Mouse (Mus musculus): Measurements from ENCODE around the gene Zfp809. TPM values are rescaled to one million over a fixed set of nuclear protein-coding genes. Genes with fewer than 3 reads are reported as not detected.

Zfp809 gene
- polyA plus RNA-seq (2012; fragmentation: generic; extraction: Trizol) = 4.3 TPM

DNA sequence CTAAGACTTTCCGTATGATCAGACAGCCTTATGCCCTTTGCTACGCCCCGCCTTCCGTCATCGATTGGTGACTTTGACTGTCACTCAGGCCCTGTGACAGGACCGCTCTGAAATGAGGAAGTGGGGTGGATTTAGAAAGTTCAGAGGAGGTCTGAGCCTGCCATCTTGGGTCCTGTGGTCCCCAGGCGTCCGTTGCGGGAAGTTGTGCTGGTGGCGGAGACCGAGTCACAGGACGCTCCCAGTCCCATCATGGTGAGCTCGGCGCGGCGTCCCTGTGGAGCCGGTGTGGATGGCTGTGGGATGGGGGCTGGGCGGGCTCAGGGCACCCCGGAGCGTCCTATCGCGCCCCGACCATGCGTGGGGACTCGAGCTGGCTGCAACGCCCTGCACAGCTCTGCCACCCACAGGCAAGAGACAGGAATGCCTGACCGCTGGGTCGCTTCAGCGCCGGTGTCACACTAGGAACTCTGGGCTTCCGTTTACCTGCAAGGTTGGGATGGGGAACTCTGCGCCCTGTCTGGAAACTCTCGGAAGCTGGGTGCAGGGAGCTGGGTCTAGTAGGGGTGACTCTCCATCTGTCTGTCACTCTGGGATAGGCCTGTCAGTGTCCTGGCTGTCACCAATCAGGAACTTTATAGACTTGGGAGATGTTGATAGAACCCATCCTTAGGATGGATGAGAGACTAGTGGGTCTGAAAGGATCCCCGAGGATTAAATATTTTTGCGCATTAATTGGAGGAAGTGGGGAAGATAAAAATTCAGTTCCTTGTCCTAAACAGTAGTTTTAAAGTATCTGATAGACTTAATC is at the start of gene Zfp809:
TSS of gene Zfp809 (plus strand) at position 134 of the 808 bp plus-strand sequence.
- Histone ChIP-seq H3K27me3 (ENCODE audit: control insufficient read depth, insufficient read depth, insufficient read length) (no peaks in the 10 kb centered on the region), H3K4me2 (ENCODE audit: low read depth) (peak within 1 kb of the TSS; percentile 97), H3K79me2 (ENCODE audit: control insufficient read depth, insufficient read depth) (peaks cover 6% of the 10 kb centered on the region), H3K36me3 (ENCODE audit: control insufficient read depth, insufficient read depth) (no peaks in the 10 kb centered on the region), H3K4me3 (peak within 1 kb of the TSS; percentile 52), H3ac (ENCODE audit: control insufficient read depth, insufficient read length) (peak within 1 kb of the TSS; percentile 90)
- no peak for TF ChIP-seq SRF (IDR thresholded peaks at IDR 0.05; ENCODE audit: control insufficient read depth, insufficient read length, low read depth)
- TF ChIP-seq POLR2A (IDR thresholded peaks at IDR 0.05; ENCODE audit: insufficient read length, low read depth) = peak; percentile 84
- no peak for TF ChIP-seq E2F4 (IDR thresholded peaks at IDR 0.05; ENCODE audit: insufficient read depth)
- TF ChIP-seq MYOG (IDR thresholded peaks at IDR 0.05; ENCODE audit: control insufficient read depth in 1 of 3, insufficient read depth in 1 of 3, insufficient read length in 2 of 3, low read depth in 2 of 3) = peak in 1 of 3 experiments; percentile 13
- peak; percentile 56 for TF ChIP-seq USF1 (IDR thresholded peaks at IDR 0.05; ENCODE audit: low read depth)
- TF ChIP-seq TCF12 (IDR thresholded peaks at IDR 0.05; ENCODE audit: insufficient read depth, poor library complexity, severe bottlenecking) = no peak
- TF ChIP-seq TCF3 (IDR thresholded peaks at IDR 0.05; ENCODE audit: insufficient read length, low read depth) = peak; percentile 59
- TF ChIP-seq REST (IDR thresholded peaks at IDR 0.05; ENCODE audit: insufficient read depth, insufficient read length) = no peak
- TF ChIP-seq CEBPB (IDR thresholded peaks at IDR 0.05; ENCODE audit: insufficient read depth, poor library complexity, severe bottlenecking) = no peak
- TF ChIP-seq POLR2AphosphoS2 (IDR thresholded peaks at IDR 0.05; ENCODE audit: insufficient read length, low read depth) = peak; percentile 88
- TF ChIP-seq MYOD1 (IDR thresholded peaks at IDR 0.05; ENCODE audit: control insufficient read depth in 1 of 3, insufficient read length in 2 of 3, low read depth in 2 of 3) = peak in 1 of 3 experiments; percentile 10
- no peak for TF ChIP-seq MAX (IDR thresholded peaks at IDR 0.05; ENCODE audit: low read depth)

DNA sequence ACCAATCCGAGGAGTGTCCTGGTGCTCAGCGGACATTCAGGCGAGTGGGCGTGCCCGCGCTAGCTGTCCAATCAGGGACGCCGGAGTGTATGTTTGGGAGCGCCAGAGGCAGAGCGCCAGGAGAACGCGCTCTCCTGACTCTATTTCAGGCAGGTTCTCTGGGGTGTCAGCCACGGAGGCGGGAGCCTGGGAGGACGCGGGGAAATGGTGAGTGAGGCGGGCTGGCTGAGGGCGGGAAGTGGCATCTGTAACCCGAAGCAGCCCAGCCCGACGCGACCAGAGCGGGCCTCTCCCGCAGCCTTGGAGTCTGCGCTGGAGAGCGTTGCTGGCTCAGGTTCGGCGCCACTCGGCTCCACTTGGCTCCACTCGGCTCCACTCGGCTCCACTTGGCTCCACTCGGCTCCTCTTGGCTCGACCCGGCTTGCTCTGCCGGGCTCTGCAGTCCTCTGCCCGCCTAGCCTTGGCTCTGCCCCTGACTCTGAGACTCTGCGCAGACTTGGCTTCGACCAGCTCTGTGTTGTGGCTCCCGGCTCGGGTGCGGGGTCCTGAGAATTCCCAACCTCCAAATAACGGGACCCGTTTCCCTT is 37.4 kb upstream of the Zfp809 start, which contains the start of gene Zfp872:
TSS of gene Zfp872 (plus strand) at position 66 of the 587 bp plus-strand sequence.
- Histone ChIP-seq H3K4me3 (no peak within 1 kb of the TSS), H3K27me3 (ENCODE audit: control insufficient read depth, insufficient read depth, insufficient read length) (peaks cover 6% of the 10 kb centered on the region), H3K79me2 (ENCODE audit: control insufficient read depth, insufficient read depth) (no peaks in the 10 kb centered on the region), H3K4me2 (ENCODE audit: low read depth) (no peak within 1 kb of the TSS), H3ac (ENCODE audit: control insufficient read depth, insufficient read length) (no peak within 1 kb of the TSS), H3K36me3 (ENCODE audit: control insufficient read depth, insufficient read depth) (no peaks in the 10 kb centered on the region)
- no peak for TF ChIP-seq TCF12 (IDR thresholded peaks at IDR 0.05; ENCODE audit: insufficient read depth, poor library complexity, severe bottlenecking)
- TF ChIP-seq MYOD1 (IDR thresholded peaks at IDR 0.05; ENCODE audit: control insufficient read depth in 1 of 3, insufficient read length in 2 of 3, low read depth in 2 of 3) = no peak
- TF ChIP-seq USF1 (IDR thresholded peaks at IDR 0.05; ENCODE audit: low read depth) = no peak
- no peak for TF ChIP-seq TCF3 (IDR thresholded peaks at IDR 0.05; ENCODE audit: insufficient read length, low read depth)
- TF ChIP-seq SRF (IDR thresholded peaks at IDR 0.05; ENCODE audit: control insufficient read depth, insufficient read length, low read depth) = no peak
- TF ChIP-seq POLR2AphosphoS2 (IDR thresholded peaks at IDR 0.05; ENCODE audit: insufficient read length, low read depth) = no peak
- TF ChIP-seq REST (IDR thresholded peaks at IDR 0.05; ENCODE audit: insufficient read depth, insufficient read length) = no peak
- TF ChIP-seq MYOG (IDR thresholded peaks at IDR 0.05; ENCODE audit: control insufficient read depth in 1 of 3, insufficient read depth in 1 of 3, insufficient read length in 2 of 3, low read depth in 2 of 3) = no peak
- no peak for TF ChIP-seq POLR2A (IDR thresholded peaks at IDR 0.05; ENCODE audit: insufficient read length, low read depth)
- no peak for TF ChIP-seq CEBPB (IDR thresholded peaks at IDR 0.05; ENCODE audit: insufficient read depth, poor library complexity, severe bottlenecking)

DNA sequence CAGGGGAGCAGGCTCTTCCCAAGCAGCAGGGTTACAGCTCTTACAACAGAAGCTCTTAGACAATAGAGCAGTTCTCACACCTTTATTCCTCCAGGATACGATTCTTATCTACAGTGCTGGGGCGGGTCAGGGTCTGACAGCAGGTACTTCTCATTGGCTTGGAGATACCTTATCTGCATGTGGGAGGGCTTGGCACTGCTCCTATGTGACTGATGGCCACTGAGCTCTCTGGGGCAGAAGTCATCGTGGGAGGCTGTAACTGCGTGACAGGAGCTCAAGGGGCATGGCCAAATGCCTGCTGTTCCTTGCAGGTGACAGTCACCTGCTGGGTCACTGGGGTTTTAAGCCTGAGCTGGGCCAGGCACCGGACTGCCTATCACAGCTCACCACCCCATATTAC is 29.1 kb upstream of the Zfp809 start:
- H3ac ChIP-seq (ENCODE audit: control insufficient read depth, insufficient read length) = no peak overlapping the region
- no peak for TF ChIP-seq MYOG (IDR thresholded peaks at IDR 0.05; ENCODE audit: control insufficient read depth in 1 of 3, insufficient read depth in 1 of 3, insufficient read length in 2 of 3, low read depth in 2 of 3)
- TF ChIP-seq TCF3 (IDR thresholded peaks at IDR 0.05; ENCODE audit: insufficient read length, low read depth) = no peak
- no peak for TF ChIP-seq POLR2A (IDR thresholded peaks at IDR 0.05; ENCODE audit: insufficient read length, low read depth)
- TF ChIP-seq USF1 (IDR thresholded peaks at IDR 0.05; ENCODE audit: low read depth) = no peak
- no peak for TF ChIP-seq SRF (IDR thresholded peaks at IDR 0.05; ENCODE audit: control insufficient read depth, insufficient read length, low read depth)
- no peak for TF ChIP-seq POLR2AphosphoS2 (IDR thresholded peaks at IDR 0.05; ENCODE audit: insufficient read length, low read depth)
- TF ChIP-seq MAX (IDR thresholded peaks at IDR 0.05; ENCODE audit: low read depth) = no peak
- TF ChIP-seq TCF12 (IDR thresholded peaks at IDR 0.05; ENCODE audit: insufficient read depth, poor library complexity, severe bottlenecking) = no peak
- TF ChIP-seq CEBPB (IDR thresholded peaks at IDR 0.05; ENCODE audit: insufficient read depth, poor library complexity, severe bottlenecking) = no peak
- TF ChIP-seq REST (IDR thresholded peaks at IDR 0.05; ENCODE audit: insufficient read depth, insufficient read length) = no peak
- TF ChIP-seq E2F4 (IDR thresholded peaks at IDR 0.05; ENCODE audit: insufficient read depth) = no peak
- no peak for TF ChIP-seq MYOD1 (IDR thresholded peaks at IDR 0.05; ENCODE audit: control insufficient read depth in 1 of 3, insufficient read length in 2 of 3, low read depth in 2 of 3)
- no peak overlapping the region for H3K4me3 ChIP-seq
- no peak overlapping the region for H3K4me2 ChIP-seq (ENCODE audit: low read depth)
- no peaks in the 10 kb centered on the region for H3K36me3 ChIP-seq (ENCODE audit: control insufficient read depth, insufficient read depth)
- no peaks in the 10 kb centered on the region for H3K79me2 ChIP-seq (ENCODE audit: control insufficient read depth, insufficient read depth)
- no peaks in the 10 kb centered on the region for H3K27me3 ChIP-seq (ENCODE audit: control insufficient read depth, insufficient read depth, insufficient read length)

DNA sequence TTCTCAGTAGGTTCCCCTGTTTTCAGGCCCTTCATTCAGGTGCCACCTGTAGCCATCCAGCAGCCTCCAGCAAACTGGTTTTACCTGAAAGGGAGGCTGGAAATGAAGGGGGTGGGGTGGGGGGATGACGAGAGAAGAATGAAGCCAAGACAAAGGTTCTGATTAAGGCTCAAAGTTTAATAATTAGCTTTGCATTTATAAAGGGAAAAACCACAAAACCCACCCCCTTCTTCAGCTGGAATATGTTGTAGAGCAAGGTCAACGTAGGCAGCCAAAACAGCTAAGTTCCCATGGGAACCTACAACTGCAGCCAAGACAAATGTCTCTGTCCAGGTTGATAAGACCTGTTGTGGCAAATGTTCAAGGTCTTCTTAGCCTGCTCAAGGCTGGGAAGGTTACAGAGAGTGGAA is 11.7 kb upstream of the Zfp809 start:
- no peak for TF ChIP-seq USF1 (IDR thresholded peaks at IDR 0.05; ENCODE audit: low read depth)
- no peak for TF ChIP-seq TCF3 (IDR thresholded peaks at IDR 0.05; ENCODE audit: insufficient read length, low read depth)
- no peak overlapping the region for H3K4me2 ChIP-seq (ENCODE audit: low read depth)
- no peak overlapping the region for H3ac ChIP-seq (ENCODE audit: control insufficient read depth, insufficient read length)

More for the DNA sequence above, 11.7 kb upstream of the Zfp809 start:
- no peak overlapping the region for H3K4me3 ChIP-seq
- H3K79me2 ChIP-seq (ENCODE audit: control insufficient read depth, insufficient read depth) = no peaks in the 10 kb centered on the region
- no peaks in the 10 kb centered on the region for H3K27me3 ChIP-seq (ENCODE audit: control insufficient read depth, insufficient read depth, insufficient read length)
- H3K36me3 ChIP-seq (ENCODE audit: control insufficient read depth, insufficient read depth) = no peaks in the 10 kb centered on the region

All from myocyte (in vitro differentiated cells).